Mouse (Mus musculus): ENCODE results near the gene Kiz.
A peak's percentile ranks its signal among the peaks of the same experiment; 100 is the strongest.

Gene Kiz

GRCm38 (mm10) chr2:146975453-146976028 is 119.9 kb downstream of the Kiz start:
- DNase-seq (ENCODE audit: low spot score in 2 of 2), result no peak

- DNase-seq (ENCODE audit: low spot score in 2 of 2), result no peak
Observed at GRCm38 (mm10) chr2:146982786-146983185, 127.1 kb downstream of the Kiz start.

- no peak for DNase-seq (ENCODE audit: low spot score in 2 of 2)
Observed at GRCm38 (mm10) chr2:146984831-146985230, 129.2 kb downstream of the Kiz start.

GRCm38 (mm10) chr2:146985807-146986206 is 130.1 kb downstream of the Kiz start:
- no peak for DNase-seq (ENCODE audit: low spot score in 2 of 2)

GRCm38 (mm10) chr2:146986429-146986828 is 130.8 kb downstream of the Kiz start:
- DNase-seq (ENCODE audit: low spot score in 2 of 2), result no peak

- DNase-seq (ENCODE audit: low spot score in 2 of 2), result no peak
Observed at GRCm38 (mm10) chr2:147007265-147007664, 151.6 kb downstream of the Kiz start.

- no peak for DNase-seq (ENCODE audit: low spot score in 2 of 2)
Observed at GRCm38 (mm10) chr2:147009084-147009483, 153.4 kb downstream of the Kiz start.

- DNase-seq (ENCODE audit: low spot score in 2 of 2), result peak; percentile 46 to 55
Observed at GRCm38 (mm10) chr2:147010141-147010540, 154.5 kb downstream of the Kiz start.

- DNase-seq (ENCODE audit: low spot score in 2 of 2), result no peak
Observed at GRCm38 (mm10) chr2:147010952-147011351, 155.3 kb downstream of the Kiz start.

GRCm38 (mm10) chr2:147011474-147012140 is 155.9 kb downstream of the Kiz start:
- DNase-seq (ENCODE audit: low spot score in 2 of 2), result peak; percentile 70 to 79

- peak in 1 of 2 experiments; percentile 11 for DNase-seq (ENCODE audit: low spot score in 2 of 2)
Observed at GRCm38 (mm10) chr2:147012141-147012622, 156.5 kb downstream of the Kiz start.

GRCm38 (mm10) chr2:147012623-147013184 is 157.0 kb downstream of the Kiz start, which contains the start of gene Xrn2:
Gene Xrn2 (plus strand): TSS chr2:147012996.
- DNase-seq (ENCODE audit: low spot score in 2 of 2), result peak; percentile 96

- DNase-seq (ENCODE audit: low spot score in 2 of 2), result peak; percentile 47 to 70
Observed at GRCm38 (mm10) chr2:147013194-147013969, 157.7 kb downstream of the Kiz start.

GRCm38 (mm10) chr2:147014101-147014886 is 158.6 kb downstream of the Kiz start:
- DNase-seq (ENCODE audit: low spot score in 2 of 2), result no peak
